Mouse (Mus musculus): ENCODE data around the gene Fuca1. TPM values are rescaled to one million over a fixed set of nuclear protein-coding genes. Genes with fewer than 3 reads are reported as not detected.

The Fuca1 gene
- polyA plus RNA-seq, 1 experiment from 2014 or later, result 71.8 TPM

DNA sequence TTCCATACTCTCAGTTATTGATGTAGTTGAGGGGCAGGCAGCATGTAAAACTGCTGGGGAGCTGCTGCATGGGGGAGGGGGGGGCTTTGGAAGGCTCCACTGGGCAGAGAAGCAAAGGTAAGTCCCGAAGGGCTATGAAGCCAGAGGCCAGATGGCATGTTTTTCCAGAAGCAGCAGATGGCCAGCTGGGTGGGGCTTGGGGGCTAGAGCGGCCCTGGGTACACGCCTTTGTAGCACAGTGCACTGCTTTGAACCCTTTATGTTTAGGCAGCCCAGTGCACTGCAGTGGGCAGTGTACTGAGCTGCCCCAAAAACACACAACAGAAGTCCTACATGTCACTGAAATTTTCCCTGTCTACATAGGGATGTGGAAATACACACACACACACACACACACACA lies 7.7 kb upstream of the Fuca1 start:
- Histone ChIP-seq H3K4me3 (replicated peaks) (no peak overlapping the region), H3K9ac (no peak overlapping the region), H3K27me3 (no peaks in the 10 kb centered on the region), H3K36me3 (no peaks in the 10 kb centered on the region), H3K27ac (no peak overlapping the region), H3K4me1 (no peaks in the 10 kb centered on the region), H3K9me3 (replicated peaks) (no peaks in the 10 kb centered on the region), H3K4me2 (no peak overlapping the region)
- ATAC-seq (replicated peaks; ENCODE audit: low FRiP score), result no peak
- 22% methylated on average over 3 of the region's 3 CpGs for WGBS

DNA sequence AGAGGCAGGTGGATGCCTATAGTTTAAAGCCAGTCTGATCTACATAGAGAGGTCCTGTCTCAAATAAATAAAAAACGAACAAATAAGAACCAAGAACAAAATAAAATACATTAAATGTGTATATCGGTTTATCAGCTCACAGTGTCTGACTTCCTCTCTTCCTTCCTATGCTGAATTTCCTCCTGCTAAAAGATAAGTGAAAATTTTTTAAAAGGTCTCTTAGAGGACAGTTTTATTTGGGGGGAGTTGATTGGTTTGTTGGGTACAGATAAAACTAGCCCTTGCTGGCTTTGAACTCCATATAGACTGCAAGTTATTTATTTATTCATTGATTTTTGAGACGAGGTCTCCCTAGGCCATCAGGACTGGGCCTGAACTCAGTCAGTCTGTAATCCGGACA lies 7.1 kb upstream of the Fuca1 start:
- ATAC-seq (replicated peaks; ENCODE audit: low FRiP score), result no peak
- 70% methylated on average over 4 of the region's 4 CpGs for WGBS

DNA sequence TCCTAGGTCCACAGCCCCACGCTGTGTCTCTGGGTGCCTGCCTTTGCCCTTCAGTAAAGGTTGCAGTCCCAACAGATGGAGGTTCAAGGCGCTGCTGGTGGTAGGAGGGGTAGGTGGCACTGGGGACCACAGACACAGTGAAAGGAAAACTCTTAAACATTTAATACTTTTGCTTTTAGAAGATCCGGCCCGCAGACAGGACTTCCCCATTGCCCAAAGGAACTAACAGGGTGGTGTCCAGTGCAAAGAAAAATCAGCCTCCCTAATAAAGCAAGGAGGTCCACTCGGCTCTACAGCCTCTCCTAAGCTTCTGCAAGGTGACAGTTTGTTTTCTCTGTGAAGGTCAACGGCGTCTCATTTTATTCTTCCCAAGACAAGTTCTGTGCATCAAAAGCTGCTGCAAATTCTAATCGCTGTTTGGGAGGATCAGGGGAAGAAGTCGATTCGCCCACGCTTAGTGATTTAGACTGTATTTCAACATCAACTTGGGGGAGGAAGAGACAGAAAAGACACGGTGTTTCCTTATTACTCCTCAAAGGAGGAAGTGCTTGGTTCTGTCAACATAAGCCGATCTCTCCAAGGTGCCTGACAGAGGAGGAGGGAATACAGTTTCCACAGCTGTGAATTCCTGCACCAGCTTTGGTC lies 1.8 kb upstream of the Fuca1 start:
- H3K9me3 ChIP-seq (replicated peaks), result no peaks in the 10 kb centered on the region
- no peak overlapping the region for H3K27ac ChIP-seq
- H3K4me2 ChIP-seq, result no peak overlapping the region
- no peak overlapping the region for H3K9ac ChIP-seq
- H3K36me3 ChIP-seq, result peaks cover 9% of the 10 kb centered on the region
- no peak for ATAC-seq (replicated peaks; ENCODE audit: low FRiP score)
- 67% methylated on average over 13 of the region's 13 CpGs for WGBS
- H3K27me3 ChIP-seq, result no peaks in the 10 kb centered on the region
- peaks cover 10% of the 10 kb centered on the region for H3K4me1 ChIP-seq
- H3K4me3 ChIP-seq (replicated peaks), result no peak overlapping the region

More for the DNA sequence above, 7.1 kb upstream of the Fuca1 start:
- Histone ChIP-seq H3K4me3 (replicated peaks) (no peak overlapping the region), H3K27ac (no peak overlapping the region), H3K36me3 (no peaks in the 10 kb centered on the region), H3K4me1 (no peaks in the 10 kb centered on the region), H3K4me2 (no peak overlapping the region), H3K9ac (no peak overlapping the region), H3K9me3 (replicated peaks) (no peaks in the 10 kb centered on the region), H3K27me3 (no peaks in the 10 kb centered on the region)

DNA sequence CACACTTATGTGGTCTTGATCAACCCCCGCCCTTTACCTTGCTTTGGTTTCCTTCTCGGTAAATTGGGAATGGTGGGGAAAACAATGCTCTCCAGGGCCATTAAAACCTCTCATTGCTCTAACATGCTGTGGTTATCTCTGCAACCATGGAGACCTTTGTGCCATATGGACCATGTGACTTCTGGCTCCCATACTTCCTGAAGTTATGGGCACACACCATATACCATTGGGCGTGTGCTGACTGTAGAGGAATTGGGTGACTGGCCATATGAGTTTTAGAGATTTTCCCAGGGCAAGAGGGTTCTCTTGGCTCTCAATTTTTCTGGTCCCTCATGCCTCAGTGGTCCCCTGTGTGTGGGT lies 1.3 kb upstream of the Fuca1 start:
- no peak for ATAC-seq (replicated peaks; ENCODE audit: low FRiP score)
- peaks cover 10% of the 10 kb centered on the region for H3K4me1 ChIP-seq
- H3K4me2 ChIP-seq, result no peak overlapping the region
- 88% methylated on average over 3 of the region's 3 CpGs for WGBS
- peaks cover 13% of the 10 kb centered on the region for H3K36me3 ChIP-seq
- H3K9me3 ChIP-seq (replicated peaks), result no peaks in the 10 kb centered on the region
- no peak overlapping the region for H3K27ac ChIP-seq
- H3K27me3 ChIP-seq, result no peaks in the 10 kb centered on the region
- no peak overlapping the region for H3K9ac ChIP-seq
- H3K4me3 ChIP-seq (replicated peaks), result no peak overlapping the region

DNA sequence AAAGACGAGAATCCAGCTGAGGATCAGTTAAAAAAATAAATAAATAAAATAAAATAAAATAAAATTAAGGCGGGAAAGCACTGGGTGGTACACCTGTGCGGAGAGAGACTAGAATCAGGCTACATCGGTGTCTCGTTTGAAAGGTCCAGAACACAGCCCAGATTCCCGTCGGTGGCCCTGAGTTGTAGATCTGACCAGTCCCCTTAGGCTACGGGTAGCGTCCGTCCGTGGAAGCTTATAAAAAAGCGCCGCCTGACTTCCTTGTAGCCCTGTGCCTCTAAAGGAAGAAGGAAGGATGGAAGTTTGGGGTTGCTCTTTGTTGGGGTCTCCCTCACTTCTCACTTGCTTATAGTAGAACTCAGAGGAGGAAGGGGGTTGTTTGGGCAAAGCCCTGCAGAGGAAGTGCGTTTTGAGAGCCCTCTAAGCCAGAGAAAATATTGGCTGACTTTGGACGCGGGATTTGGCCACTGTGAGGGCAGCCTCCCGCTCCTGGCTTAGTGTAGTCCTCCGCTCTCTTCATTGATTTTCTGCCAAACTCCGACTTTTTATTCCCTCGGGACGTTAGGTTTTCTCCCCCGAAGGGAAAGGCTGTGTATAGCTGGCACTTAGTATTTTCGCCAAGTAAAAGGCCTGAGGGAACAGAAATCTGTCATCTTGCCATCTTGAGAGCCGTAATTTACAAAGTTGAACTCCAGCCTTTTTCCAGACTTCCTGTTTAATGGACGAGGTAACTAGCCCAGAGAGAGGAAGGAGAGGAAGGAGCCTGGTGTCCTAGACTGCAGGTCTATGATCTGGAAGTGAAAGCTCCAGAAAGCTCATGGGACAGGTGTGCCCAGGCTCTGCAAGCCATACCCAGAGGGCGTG lies 954 bp downstream of the Fuca1 start:
- Histone ChIP-seq H3K4me2 (peak overlapping the region; percentile 92), H3K9me3 (replicated peaks) (no peaks in the 10 kb centered on the region), H3K4me3 (replicated peaks) (peak overlapping the region; percentile 83), H3K27ac (peak overlapping the region; percentile 89), H3K4me1 (peaks cover 10% of the 10 kb centered on the region), H3K9ac (peak overlapping the region; percentile 76), H3K36me3 (peaks cover 29% of the 10 kb centered on the region), H3K27me3 (no peaks in the 10 kb centered on the region)
- ATAC-seq (replicated peaks; ENCODE audit: low FRiP score), result no peak
- 4% methylated on average over 26 of the region's 26 CpGs for WGBS

DNA sequence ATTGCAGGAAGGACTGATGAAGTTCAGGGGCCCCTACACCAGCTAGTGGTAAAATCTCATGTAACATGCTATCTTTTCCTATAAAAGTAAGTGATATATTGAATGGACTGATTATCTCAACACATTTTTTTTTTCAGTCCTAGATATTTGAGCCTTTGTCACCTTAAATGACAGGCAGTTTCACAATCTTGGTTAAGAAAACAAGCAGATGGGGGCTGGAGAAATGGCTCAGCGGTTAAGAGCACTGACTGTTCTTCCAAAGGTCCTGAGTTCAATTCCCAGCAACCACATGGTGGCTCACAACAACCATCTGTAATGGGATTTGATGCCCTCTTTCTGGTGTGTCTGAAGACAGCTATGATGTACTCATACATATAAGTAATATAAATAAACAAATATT lies 1.7 kb downstream of the Fuca1 start:
- H3K27me3 ChIP-seq, result no peaks in the 10 kb centered on the region
- no peaks in the 10 kb centered on the region for H3K9me3 ChIP-seq (replicated peaks)
- H3K4me1 ChIP-seq, result peaks cover 10% of the 10 kb centered on the region
- no peak for ATAC-seq (replicated peaks; ENCODE audit: low FRiP score)
- peak overlapping the region; percentile 76; the same call in 1 of the 2 replicates for H3K9ac ChIP-seq
- 0 out of 2 replicates have a peak overlapping the region, but pooled peaks have one; percentile 89 for H3K27ac ChIP-seq
- H3K4me2 ChIP-seq, result peak overlapping the region; percentile 92
- peaks cover 31% of the 10 kb centered on the region for H3K36me3 ChIP-seq
- WGBS, result 52% methylated on average over 1 of the region's 1 CpGs
- peak overlapping the region; percentile 83; the same call in 1 of the 2 replicates for H3K4me3 ChIP-seq (replicated peaks)

DNA sequence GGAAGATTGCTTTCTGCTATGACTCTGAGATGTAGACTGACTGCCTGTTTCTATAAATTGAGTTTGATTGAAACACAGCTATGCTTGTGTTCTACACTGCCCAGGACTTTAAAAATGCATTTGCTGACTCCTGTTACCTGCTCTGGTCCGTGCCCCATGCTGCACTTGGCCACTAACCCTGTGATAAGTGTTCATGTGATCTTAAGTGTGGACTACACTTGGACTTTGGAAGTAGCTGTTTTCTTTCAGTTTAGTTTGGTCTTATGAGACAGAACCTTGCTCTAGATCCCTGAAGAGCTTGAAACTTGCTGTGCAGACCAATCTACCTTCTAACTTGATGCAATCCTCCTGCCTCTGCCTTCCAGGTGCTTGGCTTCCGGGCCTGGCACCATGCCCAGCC lies 3.9 kb downstream of the Fuca1 start:
- Histone ChIP-seq H3K9me3 (replicated peaks) (no peaks in the 10 kb centered on the region), H3K4me2 (no peak overlapping the region), H3K27ac (no peak overlapping the region), H3K27me3 (no peaks in the 10 kb centered on the region), H3K36me3 (peaks cover 37% of the 10 kb centered on the region), H3K4me1 (peaks cover 10% of the 10 kb centered on the region), H3K4me3 (replicated peaks) (no peak overlapping the region), H3K9ac (no peak overlapping the region)
- 90% methylated on average over 2 of the region's 2 CpGs for WGBS
- no peak for ATAC-seq (replicated peaks; ENCODE audit: low FRiP score)

DNA sequence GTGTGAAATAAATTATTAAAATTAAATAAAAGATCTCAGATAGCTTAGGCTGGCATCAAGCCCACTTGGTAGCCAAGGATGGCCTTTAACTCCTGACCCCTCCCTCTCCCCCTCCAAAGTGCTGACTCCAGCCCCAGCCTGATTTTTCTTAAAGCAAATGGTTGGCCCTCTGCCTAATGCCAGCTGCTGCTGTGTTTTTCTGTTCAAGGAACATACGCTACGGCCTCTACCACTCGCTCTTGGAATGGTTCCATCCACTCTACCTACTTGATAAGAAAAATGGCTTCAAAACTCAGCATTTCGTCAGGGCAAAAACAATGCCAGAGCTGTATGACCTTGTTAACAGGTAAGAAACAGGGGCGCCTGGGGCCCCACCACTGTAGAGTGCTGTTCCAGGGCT lies 4.8 kb downstream of the Fuca1 start:
- WGBS, result 93% methylated on average over 5 of the region's 5 CpGs
- peaks cover 10% of the 10 kb centered on the region for H3K4me1 ChIP-seq
- ATAC-seq (replicated peaks; ENCODE audit: low FRiP score), result no peak

DNA sequence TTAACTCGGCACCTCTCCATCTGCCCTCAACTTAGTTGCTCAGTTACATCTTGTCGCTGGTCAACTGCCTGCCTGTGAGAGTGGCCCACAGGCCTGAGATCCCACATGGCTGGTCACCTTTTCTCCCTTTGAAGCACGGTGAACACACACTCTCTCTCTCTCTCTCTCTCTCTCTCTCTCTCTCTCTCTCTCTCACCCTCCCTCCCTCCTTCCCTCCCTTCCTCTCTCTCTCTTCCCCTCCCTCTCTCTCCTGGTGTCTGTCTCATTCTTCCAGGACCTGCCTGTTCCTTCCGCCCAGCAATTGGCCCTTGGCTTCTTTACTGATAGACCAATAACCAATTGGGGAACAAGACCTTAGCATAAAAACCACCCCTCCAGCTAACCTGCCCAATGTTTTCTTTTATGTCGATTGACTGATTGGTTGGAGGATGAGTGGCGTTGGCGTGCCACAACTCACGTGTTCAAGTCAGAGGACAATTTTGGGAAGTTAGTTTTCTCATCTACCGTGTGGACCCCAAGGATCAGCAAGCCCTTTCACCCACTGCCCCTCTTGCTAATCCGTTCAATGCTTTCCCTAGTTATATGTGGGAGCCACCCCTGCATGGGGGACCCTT lies 5.8 kb downstream of the Fuca1 start:
- Histone ChIP-seq H3K27me3 (no peaks in the 10 kb centered on the region), H3K9me3 (replicated peaks) (no peaks in the 10 kb centered on the region), H3K4me2 (no peak overlapping the region), H3K9ac (no peak overlapping the region), H3K4me3 (replicated peaks) (no peak overlapping the region), H3K36me3 (peaks cover 54% of the 10 kb centered on the region), H3K27ac (no peak overlapping the region), H3K4me1 (peaks cover 9% of the 10 kb centered on the region)
- no peak for ATAC-seq (replicated peaks; ENCODE audit: low FRiP score)
- 86% methylated on average over 10 of the region's 10 CpGs for WGBS

More for the DNA sequence above, 4.8 kb downstream of the Fuca1 start:
- Histone ChIP-seq H3K4me3 (replicated peaks) (no peak overlapping the region), H3K9me3 (replicated peaks) (no peaks in the 10 kb centered on the region), H3K4me2 (no peak overlapping the region), H3K27ac (no peak overlapping the region), H3K36me3 (peaks cover 44% of the 10 kb centered on the region), H3K9ac (no peak overlapping the region), H3K27me3 (no peaks in the 10 kb centered on the region)

DNA sequence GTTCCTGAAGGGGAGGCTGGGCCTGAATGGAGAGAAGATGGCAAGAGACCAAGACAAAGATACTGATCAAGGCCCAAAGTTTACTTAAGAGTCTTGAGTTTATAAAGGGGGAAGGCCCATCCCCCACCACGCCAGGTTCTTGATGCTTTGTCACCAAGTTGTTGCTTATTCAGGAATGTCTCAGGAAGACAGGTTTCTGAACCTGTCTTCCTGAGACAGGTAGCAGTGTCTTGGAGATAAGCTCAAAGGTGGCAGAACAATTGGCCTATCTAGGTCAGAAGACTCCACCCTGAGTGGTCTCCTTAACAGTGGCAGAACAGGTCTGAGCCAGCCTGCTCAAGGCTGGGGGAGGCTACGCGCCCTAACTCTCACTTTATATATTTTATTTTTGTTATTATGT lies 6.3 kb downstream of the Fuca1 start:
- WGBS, result 87% methylated on average over 3 of the region's 3 CpGs
- H3K9ac ChIP-seq, result no peak overlapping the region
- H3K4me3 ChIP-seq (replicated peaks), result no peak overlapping the region
- H3K27ac ChIP-seq, result no peak overlapping the region
- peaks cover 4% of the 10 kb centered on the region for H3K4me1 ChIP-seq
- H3K36me3 ChIP-seq, result peaks cover 58% of the 10 kb centered on the region
- H3K27me3 ChIP-seq, result no peaks in the 10 kb centered on the region
- no peaks in the 10 kb centered on the region for H3K9me3 ChIP-seq (replicated peaks)
- no peak for ATAC-seq (replicated peaks; ENCODE audit: low FRiP score)
- H3K4me2 ChIP-seq, result no peak overlapping the region

DNA sequence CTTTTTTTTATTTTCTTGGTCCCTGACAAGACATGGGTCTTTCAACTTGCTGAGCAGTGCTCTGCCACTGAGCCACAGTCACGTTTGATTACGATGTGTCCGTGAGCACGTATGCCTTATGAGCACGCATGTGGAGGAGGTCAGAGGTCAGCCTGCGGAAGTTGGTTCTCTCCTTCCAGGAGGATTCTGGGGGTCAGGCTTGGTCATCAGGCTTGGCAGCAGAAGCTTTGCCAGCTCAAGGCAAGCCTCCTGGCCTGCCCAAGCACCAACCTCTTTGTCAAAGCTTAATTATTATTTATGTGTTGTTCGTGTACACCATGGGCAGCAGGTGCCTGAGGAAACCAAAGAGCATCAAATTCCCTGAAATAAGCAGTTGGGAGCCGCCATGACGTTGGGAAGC lies 7.8 kb downstream of the Fuca1 start:
- ATAC-seq (replicated peaks; ENCODE audit: low FRiP score), result no peak
- Histone ChIP-seq H3K4me3 (replicated peaks) (no peak overlapping the region), H3K9ac (no peak overlapping the region), H3K27ac (no peak overlapping the region), H3K9me3 (replicated peaks) (no peaks in the 10 kb centered on the region), H3K4me1 (no peaks in the 10 kb centered on the region; the same call in 1 of the 2 replicates), H3K27me3 (no peaks in the 10 kb centered on the region), H3K36me3 (peaks cover 66% of the 10 kb centered on the region), H3K4me2 (no peak overlapping the region)
- WGBS, result 78% methylated on average over 9 of the region's 9 CpGs

DNA sequence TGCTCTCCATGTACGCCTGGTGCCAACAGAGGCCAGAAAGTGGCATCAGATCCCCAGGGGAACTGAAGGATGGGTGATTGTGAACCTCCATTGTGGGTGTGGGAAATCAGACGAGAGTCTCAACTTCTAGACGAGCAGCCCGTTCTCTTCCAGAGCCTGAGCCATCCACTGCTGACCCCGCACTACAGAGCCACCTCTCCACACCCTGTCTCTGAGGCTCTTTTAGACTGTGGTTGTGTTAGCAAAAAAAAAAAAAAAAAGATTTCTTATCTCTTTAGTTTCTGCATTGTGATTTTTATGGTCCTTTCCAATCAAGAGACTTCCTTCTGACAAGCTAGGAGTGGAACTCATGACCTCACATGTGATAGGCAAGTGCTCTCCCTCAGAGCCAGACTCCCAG lies 8.9 kb downstream of the Fuca1 start:
- Histone ChIP-seq H3K27ac (no peak overlapping the region), H3K27me3 (no peaks in the 10 kb centered on the region), H3K4me2 (no peak overlapping the region), H3K9me3 (replicated peaks) (no peaks in the 10 kb centered on the region), H3K36me3 (peaks cover 66% of the 10 kb centered on the region), H3K4me1 (no peaks in the 10 kb centered on the region; the same call in 1 of the 2 replicates), H3K4me3 (replicated peaks) (no peak overlapping the region), H3K9ac (no peak overlapping the region)
- ATAC-seq (replicated peaks; ENCODE audit: low FRiP score), result no peak
- 90% methylated on average over 5 of the region's 5 CpGs for WGBS
